In genomic region chr17:24208641-24209042, GRCm38 (mm10) we compare ENCODE assay signal across 8 mouse cellular contexts. TPM values are rescaled to one million over a fixed set of nuclear protein-coding genes. Genes with fewer than 3 reads are reported as not detected.
DNase-seq lines count a peak whose midpoint lies in the region; ATAC-seq and TF ChIP-seq lines count a peak whose summit lies in the region.

No protein-coding gene starts in this region.

- H3K27me3 ChIP-seq in hindbrain, embryonic 11.5 days (ENCODE audit: control insufficient read depth, insufficient read depth, low read length): peaks cover 19% of the 10 kb centered on the region
- H3K27me3 ChIP-seq in liver, embryonic 13.5 days: peaks cover 48% of the 10 kb centered on the region
- H3K27me3 ChIP-seq in small intestine, adult 2 months (ENCODE audit: control insufficient read depth, insufficient read depth, low read length): peaks cover 23% of the 10 kb centered on the region

- H3K27ac ChIP-seq in hindbrain, embryonic 11.5 days (ENCODE audit: low read depth, low read length): peak overlapping the region; percentile 79
- peak overlapping the region; percentile 99 for H3K27ac ChIP-seq in liver, embryonic 13.5 days
- no peak overlapping the region for H3K27ac ChIP-seq in small intestine, adult 2 months (ENCODE audit: insufficient read depth, low read depth, low read length)

- 9% methylated on average over 29 of the region's 29 CpGs for WGBS in lung, adult 2 months
- WGBS in hindbrain, embryonic 11.5 days: 1% methylated on average over 29 of the region's 29 CpGs
- 5% methylated on average over 29 of the region's 29 CpGs for WGBS in liver, embryonic 13.5 days (ENCODE audit: insufficient replicate concordance)
- 20% methylated on average over 29 of the region's 29 CpGs for WGBS in small intestine, adult 2 months

- DNase-seq in lung, adult 2 months: no peak
- no peak for DNase-seq in lung, postnatal 14 days
- peak; percentile 69 for DNase-seq in embryo, embryonic 9.5 days (ENCODE audit: extremely low spot score)
- no peak for DNase-seq in hindbrain, embryonic 11.5 days (ENCODE audit: low spot score)
- DNase-seq in liver, embryonic 13.5 days: no peak
- no peak for DNase-seq in ovary, adult 18-20 months (ENCODE audit: low spot score)

- peak overlapping the region; percentile 80 for H3K9ac ChIP-seq in hindbrain, embryonic 11.5 days (ENCODE audit: low read depth, low read length)
- peak overlapping the region; percentile 93 for H3K9ac ChIP-seq in liver, embryonic 13.5 days

- TF ChIP-seq CTCF in lung, adult 2 months (IDR thresholded peaks at IDR 0.05; ENCODE audit: insufficient read depth, low read length): no peak
- no peak for TF ChIP-seq CTCF in small intestine, adult 2 months (IDR thresholded peaks at IDR 0.05; ENCODE audit: extremely low read depth, insufficient read length, insufficient replicate concordance, low read depth, low read length)

- no peaks in the 10 kb centered on the region for H3K9me3 ChIP-seq in hindbrain, embryonic 11.5 days (ENCODE audit: control insufficient read depth, low read length)
- no peaks in the 10 kb centered on the region for H3K9me3 ChIP-seq in liver, embryonic 13.5 days (replicated peaks)

- H3K4me3 ChIP-seq in lung, adult 2 months (replicated peaks; ENCODE audit: extremely low read depth, low read depth, low read length): peak overlapping the region; percentile 53
- peak overlapping the region; percentile 48 for H3K4me3 ChIP-seq in hindbrain, embryonic 11.5 days (ENCODE audit: low read depth, low read length)
- H3K4me3 ChIP-seq in liver, embryonic 13.5 days (replicated peaks): peak overlapping the region; percentile 80
- peak overlapping the region; percentile 51 for H3K4me3 ChIP-seq in small intestine, adult 2 months (ENCODE audit: low read depth, low read length)

- H3K4me1 ChIP-seq in lung, adult 2 months (ENCODE audit: control insufficient read depth, insufficient read depth, low read length): peaks cover 24% of the 10 kb centered on the region
- peaks cover 29% of the 10 kb centered on the region for H3K4me1 ChIP-seq in hindbrain, embryonic 11.5 days (replicated peaks; ENCODE audit: control insufficient read depth, insufficient read depth, low read length)
- H3K4me1 ChIP-seq in liver, embryonic 13.5 days (replicated peaks): peaks cover 95% of the 10 kb centered on the region
- H3K4me1 ChIP-seq in small intestine, adult 2 months (ENCODE audit: control insufficient read depth, insufficient read depth, insufficient read length, low read length): peaks cover 43% of the 10 kb centered on the region

- 0 out of 2 replicates have a peak, but pooled peaks have one; percentile 3 for TF ChIP-seq POLR2A in lung, adult 2 months (IDR thresholded peaks at IDR 0.05; ENCODE audit: borderline replicate concordance, extremely low read depth, low read depth, low read length)
- TF ChIP-seq POLR2A in small intestine, adult 2 months (IDR thresholded peaks at IDR 0.05; ENCODE audit: low read depth, low read length): no peak

- no peak for ATAC-seq in hindbrain, embryonic 11.5 days (ENCODE audit: low FRiP score)
- ATAC-seq in liver, embryonic 13.5 days (ENCODE audit: low read depth): peak; percentile 2; the same call in 1 of the 2 replicates
- no peak for ATAC-seq in monocyte, adult 5-6 weeks (replicated peaks; ENCODE audit: insufficient number of reproducible peaks, low FRiP score, low TSS enrichment, poor library complexity, severe bottlenecking)

- peak overlapping the region; percentile 94 for H3K4me2 ChIP-seq in hindbrain, embryonic 11.5 days (replicated peaks; ENCODE audit: low read depth, low read length)
- H3K4me2 ChIP-seq in liver, embryonic 13.5 days: peak overlapping the region; percentile 100

- no peaks in the 10 kb centered on the region for H3K36me3 ChIP-seq in hindbrain, embryonic 11.5 days (ENCODE audit: control insufficient read depth, insufficient read depth, low read length)
- no peaks in the 10 kb centered on the region for H3K36me3 ChIP-seq in liver, embryonic 13.5 days
- no peaks in the 10 kb centered on the region for H3K36me3 ChIP-seq in small intestine, adult 2 months (ENCODE audit: control insufficient read depth, insufficient read depth, low read length)

RNA-seq across cellular contexts. Expression of gene Ntn3, which starts 0.7 kb away (rescaled TPM):
- polyA plus RNA-seq in lung, adult 2 months (2012; rRNA removed): 8.2 and 10.4 TPM in 2 replicates
- polyA plus RNA-seq in hindbrain, embryonic 11.5 days (2014; fragmentation: Nextera tagmentation; extraction: Ambion mirVana): 4.4 and 5.0 TPM in 2 replicates
- polyA plus RNA-seq in liver, embryonic 13.5 days (2015; fragmentation: Nextera tagmentation; extraction: Ambion mirVana): 1.00 and 1.4 TPM in 2 replicates
- polyA plus RNA-seq in small intestine, adult 2 months (2012; rRNA removed): 1.3 and 1.6 TPM in 2 replicates
- not detected in 3 replicates for total RNA-seq in monocyte, adult 5-6 weeks (2017)

RNA-seq across cellular contexts. Expression of gene Tbc1d24, which starts 3.3 kb away (rescaled TPM):
- polyA plus RNA-seq in lung, adult 2 months (2012; rRNA removed): 13.9 and 30.2 TPM in 2 replicates
- polyA plus RNA-seq in hindbrain, embryonic 11.5 days (2014; fragmentation: Nextera tagmentation; extraction: Ambion mirVana): 6.2 and 6.3 TPM in 2 replicates
- 6.9 and 7.5 TPM in 2 replicates for polyA plus RNA-seq in liver, embryonic 13.5 days (2015; fragmentation: Nextera tagmentation; extraction: Ambion mirVana)
- 11.4 and 62.9 TPM in 2 replicates for polyA plus RNA-seq in small intestine, adult 2 months (2012; rRNA removed)
- 0.68 to 1.0 TPM (median 0.96 TPM) in 3 replicates for total RNA-seq in monocyte, adult 5-6 weeks (2017)

RNA-seq across cellular contexts. Expression of gene Tedc2, which starts 12.0 kb away (rescaled TPM):
- polyA plus RNA-seq in lung, adult 2 months (2012; rRNA removed): 7.7 and 12.7 TPM in 2 replicates
- 16.2 and 17.8 TPM in 2 replicates for polyA plus RNA-seq in hindbrain, embryonic 11.5 days (2014; fragmentation: Nextera tagmentation; extraction: Ambion mirVana)
- 10.8 and 11.6 TPM in 2 replicates for polyA plus RNA-seq in liver, embryonic 13.5 days (2015; fragmentation: Nextera tagmentation; extraction: Ambion mirVana)
- 4.2 and 4.6 TPM in 2 replicates for polyA plus RNA-seq in small intestine, adult 2 months (2012; rRNA removed)
- total RNA-seq in monocyte, adult 5-6 weeks (2017): 2.9 to 6.6 TPM (median 3.1 TPM) in 3 replicates

RNA-seq across cellular contexts. Expression of gene Atp6v0c, which starts 39.1 kb away (rescaled TPM):
- polyA plus RNA-seq in lung, adult 2 months (2012; rRNA removed): 880 and 1,077 TPM in 2 replicates
- polyA plus RNA-seq in hindbrain, embryonic 11.5 days (2014; fragmentation: Nextera tagmentation; extraction: Ambion mirVana): 499 and 514 TPM in 2 replicates
- 348 and 367 TPM in 2 replicates for polyA plus RNA-seq in liver, embryonic 13.5 days (2015; fragmentation: Nextera tagmentation; extraction: Ambion mirVana)
- 549 and 948 TPM in 2 replicates for polyA plus RNA-seq in small intestine, adult 2 months (2012; rRNA removed)
- 55.6 to 90.6 TPM (median 83.3 TPM) in 3 replicates for total RNA-seq in monocyte, adult 5-6 weeks (2017)

RNA-seq across cellular contexts. Expression of gene Ccnf, which starts 42.6 kb away (rescaled TPM):
- 1.3 and 2.9 TPM in 2 replicates for polyA plus RNA-seq in lung, adult 2 months (2012; rRNA removed)
- polyA plus RNA-seq in hindbrain, embryonic 11.5 days (2014; fragmentation: Nextera tagmentation; extraction: Ambion mirVana): 63.6 and 71.7 TPM in 2 replicates
- 69.1 and 89.8 TPM in 2 replicates for polyA plus RNA-seq in liver, embryonic 13.5 days (2015; fragmentation: Nextera tagmentation; extraction: Ambion mirVana)
- 4.1 and 8.4 TPM in 2 replicates for polyA plus RNA-seq in small intestine, adult 2 months (2012; rRNA removed)
- total RNA-seq in monocyte, adult 5-6 weeks (2017): 1.6 to 4.6 TPM (median 2.0 TPM) in 3 replicates
